Mouse (Mus musculus) ES-E14 (cell line): ENCODE measurements around the gene Pla2r1.

Experiments
- MAFK ChIP-seq: IDR thresholded peaks from 2 replicates; pipeline ENCODE4 v1.6.1; 2014; ENCODE audit warnings: mild to moderate bottlenecking, low read depth, low read length, inconsistent platforms; ENCODE audit not compliant: insufficient read depth
- ZNF384 ChIP-seq: IDR thresholded peaks from 2 replicates; pipeline ENCODE4 v1.6.1; 2012; ENCODE audit warnings: low read depth, low read length, inconsistent platforms

- TF ChIP-seq MAFK (no peak), ZNF384 (no peak)
Measured at GRCm38 (mm10) chr2:60441875-60442274, 111.2 kb downstream of the Pla2r1 start.
